In the genomic region with DNA sequence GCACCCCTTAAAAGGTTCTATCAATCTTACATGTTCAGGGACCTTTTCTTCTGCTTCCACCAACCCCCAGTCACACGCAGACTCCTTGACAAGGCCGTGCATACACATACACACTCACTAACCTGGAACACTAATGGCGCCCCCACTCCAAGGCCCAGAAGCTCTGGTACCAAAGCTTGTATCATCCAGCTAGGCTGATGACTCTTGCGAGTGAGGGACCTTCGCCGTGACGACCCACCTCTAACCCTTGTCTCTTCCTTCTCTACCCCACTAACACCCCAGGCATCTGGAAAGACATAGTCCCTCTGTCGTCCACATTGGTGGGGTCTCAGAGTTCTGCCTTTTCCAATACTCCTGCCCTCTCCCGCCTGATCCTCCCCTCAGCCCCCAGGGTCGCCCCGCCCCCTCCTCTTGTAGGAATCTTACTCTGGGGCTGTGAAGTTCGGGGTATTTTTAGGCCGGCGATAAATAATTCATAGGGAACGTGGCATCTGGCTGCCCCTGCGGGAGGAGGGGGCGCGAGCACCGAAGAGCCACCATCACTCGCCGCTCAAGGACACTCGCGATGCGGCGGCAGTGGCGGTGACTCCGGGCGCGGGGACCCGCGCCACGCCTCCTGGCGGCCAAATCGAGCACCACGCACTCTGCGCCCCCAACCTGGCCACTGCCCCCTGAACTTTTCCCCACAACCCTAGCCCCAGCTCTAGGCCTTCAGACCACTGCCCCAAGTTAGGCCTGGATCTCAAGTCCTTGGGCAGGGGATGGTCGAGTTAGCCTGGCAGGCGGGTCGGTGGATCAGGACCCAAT, we compare ENCODE assay signal across 9 mouse cellular contexts. TPM values are rescaled to one million over a fixed set of nuclear protein-coding genes. Genes with fewer than 3 reads are reported as not detected.
DNase-seq lines count a peak whose midpoint lies in the region; ATAC-seq and TF ChIP-seq lines count a peak whose summit lies in the region.
"Had no signal": no experiment of that assay in that cellular context is flagged by ENCODE, and none has a peak within 500 bp of the region (broad histone marks: within the 10 kb centered on the region; RNA-seq: fewer than 3 reads in every experiment).

No protein-coding gene starts in this region.

- TF ChIP-seq POLR2A in thymus, adult 2 months (IDR thresholded peaks at IDR 0.05; ENCODE audit: control insufficient read depth, extremely low read depth, insufficient read depth, low read length, poor library complexity): no peak

- ATAC-seq in cerebellum, adult (ENCODE audit: insufficient number of reproducible peaks, low FRiP score, low TSS enrichment): no peak
- ATAC-seq in inflammation-experienced regulatory T-cells, adult 6 months: peak; percentile 46
- ATAC-seq in midbrain, postnatal 0 days (ENCODE audit: low FRiP score): no peak

- H3K4me1 ChIP-seq in thymus, adult 2 months (replicated peaks; ENCODE audit: control insufficient read depth, insufficient read depth, low read length): peaks cover 13% of the 10 kb centered on the region
- H3K4me1 ChIP-seq in midbrain, postnatal 0 days (ENCODE audit: insufficient read depth, low read length): peaks cover 7% of the 10 kb centered on the region; the same call in 1 of the 2 replicates

- H3K9ac ChIP-seq in midbrain, postnatal 0 days (replicated peaks; ENCODE audit: low read length, poor library complexity, severe bottlenecking): no peak overlapping the region

- TF ChIP-seq CTCF in thymus, adult 2 months (IDR thresholded peaks at IDR 0.05; ENCODE audit: borderline replicate concordance, control insufficient read depth, extremely low read depth, insufficient read depth, low read length, poor library complexity): peak; percentile 93
- peak; percentile 67 for TF ChIP-seq CTCF in midbrain, postnatal 0 days (IDR thresholded peaks at IDR 0.05)

- H3K4me2 ChIP-seq in midbrain, postnatal 0 days (ENCODE audit: low read depth, low read length, poor library complexity, severe bottlenecking): peak overlapping the region; percentile 36

- no peak overlapping the region for H3K4me3 ChIP-seq in thymus, adult 2 months (ENCODE audit: control insufficient read depth, insufficient read depth, low read length)
- 0 out of 2 replicates have a peak overlapping the region, but pooled peaks have one; percentile 1 for H3K4me3 ChIP-seq in midbrain, postnatal 0 days (ENCODE audit: low read depth, low read length)

- no peaks in the 10 kb centered on the region for H3K9me3 ChIP-seq in midbrain, postnatal 0 days (ENCODE audit: low read length)

- peaks cover 9% of the 10 kb centered on the region for H3K27me3 ChIP-seq in thymus, adult 2 months (ENCODE audit: control insufficient read depth, insufficient read depth, low read length)
- H3K27me3 ChIP-seq in midbrain, postnatal 0 days (ENCODE audit: insufficient read depth, low read length): peaks cover 72% of the 10 kb centered on the region

- 0 out of 2 replicates have a peak, but pooled peaks cover 7% of the 10 kb centered on the region for H3K36me3 ChIP-seq in thymus, adult 2 months (ENCODE audit: control insufficient read depth, insufficient read depth, low read length)
- peaks cover 18% of the 10 kb centered on the region for H3K36me3 ChIP-seq in midbrain, postnatal 0 days (ENCODE audit: insufficient read depth, low read length)

- WGBS in thymus, adult 2 months: 19% methylated on average over 39 of the region's 39 CpGs
- 7% methylated on average over 39 of the region's 39 CpGs for WGBS in midbrain, postnatal 0 days

- peak; percentile 67 for DNase-seq in cerebellum, adult 9-10 months
- peak; percentile 36 for DNase-seq in thymus, adult 2 months
- no peak for DNase-seq in thymus, adult 18-20 months
- DNase-seq in midbrain, postnatal 0 days (ENCODE audit: low spot score): peak; percentile 42
- DNase-seq in frontal cortex, postnatal 14 days (ENCODE audit: low spot score in 2 of 2): no peak
- no peak for DNase-seq in layer of hippocampus, adult 9-10 months (ENCODE audit: low spot score)

- H3K27ac ChIP-seq in thymus, adult 2 months (ENCODE audit: control insufficient read depth, insufficient read depth, low read length): no peak overlapping the region
- H3K27ac ChIP-seq in midbrain, postnatal 0 days (ENCODE audit: low read depth, low read length): no peak overlapping the region

RNA-seq across cellular contexts. Expression of a gene that starts 2.0 kb away (rescaled TPM):
- polyA plus RNA-seq in thymus, adult 2 months (2012; rRNA removed): 6.5 and 7.1 TPM in 2 replicates
- polyA plus RNA-seq in inflammation-experienced regulatory T-cells, adult 6 months (2017; shearing (Covaris generic)): not detected
- 2.9 and 4.1 TPM in 2 replicates for total RNA-seq in midbrain, postnatal 0 days (2014; rRNA removed)
- polyA plus RNA-seq in midbrain, postnatal 0 days (2015; fragmentation: Nextera tagmentation; extraction: Ambion mirVana): 0.59 and 0.75 TPM in 2 replicates
- polyA plus RNA-seq: G1E had no signal

RNA-seq across cellular contexts. Expression of a gene that starts 11.8 kb away (rescaled TPM):
- polyA plus RNA-seq in thymus, adult 2 months (2012; rRNA removed): 31.8 and 36.3 TPM in 2 replicates
- 10 to 100 TPM; 20.6 to 26.2 (median 23.7) TPM for polyA plus RNA-seq in inflammation-experienced regulatory T-cells, adult 6 months (2017; shearing (Covaris generic))
- total RNA-seq in midbrain, postnatal 0 days (2014; rRNA removed): 17.7 and 18.8 TPM in 2 replicates
- polyA plus RNA-seq in midbrain, postnatal 0 days (2015; fragmentation: Nextera tagmentation; extraction: Ambion mirVana): 14.8 and 16.7 TPM in 2 replicates

RNA-seq across cellular contexts. Expression of a gene that starts 32.4 kb away (rescaled TPM):
- polyA plus RNA-seq in thymus, adult 2 months (2012; rRNA removed): 1.6 and 2.1 TPM in 2 replicates
- 1 to 10 TPM in 1 of 3 experiments, under 1 TPM in 2; 0.62 to 1.1 (median 0.78) TPM for polyA plus RNA-seq in inflammation-experienced regulatory T-cells, adult 6 months (2017; shearing (Covaris generic))
- total RNA-seq in midbrain, postnatal 0 days (2014; rRNA removed): 10.2 and 10.6 TPM in 2 replicates
- 1.4 and 1.6 TPM in 2 replicates for polyA plus RNA-seq in midbrain, postnatal 0 days (2015; fragmentation: Nextera tagmentation; extraction: Ambion mirVana)
- polyA plus RNA-seq: G1E had no signal

RNA-seq across cellular contexts. Expression of a gene that starts 41.9 kb away (rescaled TPM):
- 0.26 and 0.32 TPM in 2 replicates for polyA plus RNA-seq in thymus, adult 2 months (2012; rRNA removed)
- not detected for polyA plus RNA-seq in inflammation-experienced regulatory T-cells, adult 6 months (2017; shearing (Covaris generic))
- total RNA-seq in midbrain, postnatal 0 days (2014; rRNA removed): 0.05 and 1.5 TPM in 2 replicates
- 0.15 and 0.22 TPM in 2 replicates for polyA plus RNA-seq in midbrain, postnatal 0 days (2015; fragmentation: Nextera tagmentation; extraction: Ambion mirVana)
- total RNA-seq: G1E had no signal
- polyA plus RNA-seq: G1E had no signal

RNA-seq across cellular contexts. Expression of a gene that starts 56.8 kb away (rescaled TPM):
- 0.05 and 0.11 TPM in 2 replicates for polyA plus RNA-seq in thymus, adult 2 months (2012; rRNA removed)
- polyA plus RNA-seq in inflammation-experienced regulatory T-cells, adult 6 months (2017; shearing (Covaris generic)): not detected
- 0.14 TPM in 1 of 2 replicates, not detected in the other for total RNA-seq in midbrain, postnatal 0 days (2014; rRNA removed)
- polyA plus RNA-seq in midbrain, postnatal 0 days (2015; fragmentation: Nextera tagmentation; extraction: Ambion mirVana): 0.21 and 0.32 TPM in 2 replicates
- polyA plus RNA-seq: G1E had no signal

Comparison
In these comparisons a context has a peak if more than half of its experiments do, and no peak if none do; other contexts are left out.
1. DNase-seq: peak in cerebellum, adult 9-10 months (single experiment), thymus, adult 2 months (single experiment) and midbrain, postnatal 0 days (single experiment); none in thymus, adult 18-20 months (0 of 2), frontal cortex, postnatal 14 days (0 of 2) and layer of hippocampus, adult 9-10 months (single experiment).